Mouse (Mus musculus) cerebellum, postnatal 36 days (tissue): Measurements from ENCODE around the gene Edar.

Experiments used
- DNase-seq, 2 experiments: peaks; one replicate each; pipeline ENCODE4 v3.0.0; 2021 to 2022; ENCODE audit warnings: mixed read lengths in 2 of 2

Gene Edar

GRCm38 (mm10) chr10:58600983-58601382 is 74.5 kb downstream of the Edar start:
- DNase-seq, result no peak

- DNase-seq, result no peak
Measured at GRCm38 (mm10) chr10:58600151-58600550, 75.3 kb downstream of the Edar start.

GRCm38 (mm10) chr10:58595821-58596220 is 79.6 kb downstream of the Edar start:
- DNase-seq, result no peak

- no peak for DNase-seq
Measured at GRCm38 (mm10) chr10:58595197-58595596, 80.3 kb downstream of the Edar start.

GRCm38 (mm10) chr10:58594486-58594885 is 81.0 kb downstream of the Edar start:
- DNase-seq, result no peak

DNA sequence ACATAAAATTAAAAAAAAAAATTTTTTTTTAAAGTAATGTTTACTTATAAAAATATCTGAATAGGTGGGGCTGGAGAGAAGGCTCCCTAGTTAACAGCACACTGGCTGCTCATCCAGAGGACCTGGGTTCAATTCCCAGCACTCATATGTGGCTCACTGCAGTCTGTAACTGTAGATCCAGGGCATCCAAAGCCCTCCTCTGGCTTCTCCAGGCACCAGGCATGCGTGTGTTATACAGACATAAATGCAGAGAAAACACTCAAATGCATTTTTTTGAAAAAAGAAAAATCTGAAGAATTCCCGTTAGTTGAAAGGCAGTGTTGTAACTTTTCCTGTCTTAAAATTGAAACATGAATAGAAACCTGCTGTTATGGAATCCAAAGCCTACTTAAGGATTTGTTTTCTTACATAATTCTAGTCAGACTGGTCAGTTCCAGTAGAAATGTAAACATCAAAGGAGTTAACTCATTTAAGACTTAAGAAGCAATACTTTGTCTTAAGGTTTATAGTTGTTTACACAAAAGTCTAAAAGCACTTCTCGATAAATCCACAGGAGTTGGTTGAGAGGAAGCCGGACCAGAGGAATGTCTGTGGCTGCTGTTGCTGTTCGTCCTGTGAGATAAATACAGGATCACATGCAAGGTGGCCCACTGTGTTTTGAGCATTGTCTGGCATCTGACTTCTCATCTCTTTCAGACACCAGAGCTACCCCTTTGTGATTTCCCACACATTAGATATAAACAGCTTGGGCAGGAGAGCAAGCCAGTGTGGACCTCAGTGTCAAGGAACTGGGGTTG is 89.8 kb downstream of the Edar start:
- no peak for DNase-seq

- no peak for DNase-seq
Measured at GRCm38 (mm10) chr10:58560521-58560920, 114.9 kb downstream of the Edar start.

GRCm38 (mm10) chr10:58559901-58560300 is 115.6 kb downstream of the Edar start:
- peak; percentile 24 to 37 for DNase-seq

DNA sequence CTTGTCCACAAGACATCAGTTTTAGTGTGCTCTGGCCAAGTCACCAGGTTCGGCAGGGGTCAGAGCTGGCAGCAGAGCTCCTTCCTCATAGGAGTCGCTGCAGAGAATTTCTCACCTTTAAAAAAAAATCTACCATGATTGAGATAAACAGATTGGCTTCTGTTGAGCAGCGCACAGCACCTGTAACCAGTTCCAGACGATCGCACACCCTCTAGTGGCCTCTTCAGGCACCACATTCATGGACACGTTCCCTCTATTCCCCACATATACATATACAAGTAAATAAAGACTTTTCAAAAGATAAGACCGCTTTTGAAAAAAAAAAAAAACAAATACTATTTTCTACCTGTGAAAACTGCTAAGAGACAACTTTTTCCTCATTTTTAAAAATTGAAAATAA is 116.4 kb downstream of the Edar start:
- DNase-seq, result peak; percentile 51 to 52

GRCm38 (mm10) chr10:58554693-58555387 is 120.6 kb downstream of the Edar start:
- no peak for DNase-seq
